Mouse (Mus musculus): ENCODE results near the gene Pepd. TPM values are rescaled to one million over a fixed set of nuclear protein-coding genes. Genes with fewer than 3 reads are reported as not detected.
A peak's percentile ranks its signal among the peaks of the same experiment; 100 is the strongest.

The Pepd gene
- polyA plus RNA-seq, 1 experiment from 2014 or later: 150 TPM

- Histone ChIP-seq H3K4me3 (replicated peaks; ENCODE audit: low read depth, low read length) (no peak overlapping the region), H3K9ac (ENCODE audit: low read depth, low read length) (no peak overlapping the region), H3K9me3 (replicated peaks; ENCODE audit: low read length) (no peaks in the 10 kb centered on the region), H3K4me2 (ENCODE audit: low read length) (no peak overlapping the region), H3K27me3 (ENCODE audit: insufficient read depth, low read length) (no peaks in the 10 kb centered on the region), H3K36me3 (ENCODE audit: insufficient read depth, low read length) (no peaks in the 10 kb centered on the region), H3K4me1 (replicated peaks; ENCODE audit: insufficient read depth, low read length) (peaks cover 12% of the 10 kb centered on the region; the same call in 1 of the 2 replicates), H3K27ac (peak overlapping the region; percentile 25; the same call in 1 of the 2 replicates)
- DNase-seq (ENCODE audit: low spot score) (no peak), ATAC-seq (replicated peaks; ENCODE audit: low FRiP score, low read depth) (no peak)
- no peak for TF ChIP-seq CTCF (IDR thresholded peaks at IDR 0.05; ENCODE audit: low read depth)
- 56% methylated on average over 4 of the region's 4 CpGs for WGBS
Measured at GRCm38 (mm10) chr7:34983702-34984475, 71.7 kb downstream of the Pepd start.

DNA sequence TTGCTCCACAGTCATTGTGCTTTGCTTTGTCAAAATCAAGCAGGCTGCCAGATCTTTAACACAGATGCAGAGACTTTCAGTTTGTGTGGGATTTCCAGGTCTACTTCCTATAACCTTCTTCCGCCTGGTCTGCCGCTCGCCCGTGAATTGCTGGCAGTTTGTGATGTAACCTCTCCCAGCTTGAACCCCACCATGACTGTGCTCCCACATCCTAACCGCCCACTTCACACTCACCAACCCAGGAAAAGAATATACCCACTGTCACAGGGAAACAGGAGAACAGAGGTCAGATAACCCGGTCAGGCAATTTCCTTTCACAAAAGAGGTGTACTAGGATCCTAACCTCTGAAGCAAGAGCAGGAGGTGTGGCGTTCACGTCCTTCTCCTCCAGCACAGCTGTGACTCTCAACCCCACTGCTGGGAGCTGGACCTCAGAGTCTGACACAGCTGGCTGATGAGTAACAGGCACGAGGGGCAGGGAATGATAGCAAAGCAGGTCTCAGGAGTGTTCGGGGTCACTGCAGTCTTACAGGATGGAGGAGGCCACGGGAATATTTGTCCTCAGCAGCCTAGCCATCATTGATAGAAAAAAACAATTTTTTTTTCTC, 72.5 kb downstream of the Pepd start:
- Histone ChIP-seq H3K9me3 (replicated peaks; ENCODE audit: low read length) (no peaks in the 10 kb centered on the region), H3K4me3 (replicated peaks; ENCODE audit: low read depth, low read length) (no peak overlapping the region), H3K9ac (ENCODE audit: low read depth, low read length) (no peak overlapping the region), H3K4me1 (replicated peaks; ENCODE audit: insufficient read depth, low read length) (peaks cover 12% of the 10 kb centered on the region; the same call in 1 of the 2 replicates), H3K27ac (peak overlapping the region; percentile 25), H3K4me2 (ENCODE audit: low read length) (no peak overlapping the region), H3K27me3 (ENCODE audit: insufficient read depth, low read length) (no peaks in the 10 kb centered on the region), H3K36me3 (ENCODE audit: insufficient read depth, low read length) (no peaks in the 10 kb centered on the region)
- TF ChIP-seq CTCF (IDR thresholded peaks at IDR 0.05; ENCODE audit: low read depth): no peak
- 21% methylated on average over 11 of the region's 11 CpGs for WGBS
- peak; percentile 35 for DNase-seq (ENCODE audit: low spot score)
- peak; percentile 77 for ATAC-seq (replicated peaks; ENCODE audit: low FRiP score, low read depth)

DNA sequence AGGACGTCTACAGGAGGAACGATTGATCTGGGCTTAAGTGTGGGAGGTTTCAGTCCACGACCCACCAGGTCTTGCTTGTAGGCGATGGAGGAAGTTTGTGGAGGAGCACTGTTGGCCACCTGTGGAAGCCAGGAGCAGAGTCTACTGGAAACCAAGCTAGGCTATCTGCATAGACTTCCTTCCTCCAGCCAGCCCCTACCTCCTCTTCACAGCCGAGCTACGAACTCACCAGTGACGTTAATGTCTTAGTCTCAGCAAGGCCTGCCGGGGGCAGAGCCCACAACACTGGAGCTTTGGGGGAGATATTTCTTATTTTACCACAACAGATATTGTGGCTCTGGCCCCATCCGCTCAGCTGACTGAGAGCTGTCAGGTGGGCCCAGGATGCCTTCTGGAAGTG, 73.0 kb downstream of the Pepd start:
- no peak for DNase-seq (ENCODE audit: low spot score)
- Histone ChIP-seq H3K4me1 (replicated peaks; ENCODE audit: insufficient read depth, low read length) (peaks cover 12% of the 10 kb centered on the region; the same call in 1 of the 2 replicates), H3K9me3 (replicated peaks; ENCODE audit: low read length) (no peaks in the 10 kb centered on the region), H3K9ac (ENCODE audit: low read depth, low read length) (no peak overlapping the region), H3K27me3 (ENCODE audit: insufficient read depth, low read length) (no peaks in the 10 kb centered on the region), H3K36me3 (ENCODE audit: insufficient read depth, low read length) (no peaks in the 10 kb centered on the region), H3K27ac (no peak overlapping the region), H3K4me2 (ENCODE audit: low read length) (no peak overlapping the region), H3K4me3 (replicated peaks; ENCODE audit: low read depth, low read length) (no peak overlapping the region)
- WGBS: 40% methylated on average over 9 of the region's 9 CpGs
- ATAC-seq (replicated peaks; ENCODE audit: low FRiP score, low read depth): no peak
- no peak for TF ChIP-seq CTCF (IDR thresholded peaks at IDR 0.05; ENCODE audit: low read depth)

GRCm38 (mm10) chr7:34985646-34986045, 73.5 kb downstream of the Pepd start:
- no peak overlapping the region for H3K9ac ChIP-seq (ENCODE audit: low read depth, low read length)
- H3K4me2 ChIP-seq (ENCODE audit: low read length): no peak overlapping the region
- H3K9me3 ChIP-seq (replicated peaks; ENCODE audit: low read length): no peaks in the 10 kb centered on the region
- TF ChIP-seq CTCF (IDR thresholded peaks at IDR 0.05; ENCODE audit: low read depth): no peak
- no peak overlapping the region for H3K27ac ChIP-seq
- no peak for DNase-seq (ENCODE audit: low spot score)
- H3K4me3 ChIP-seq (replicated peaks; ENCODE audit: low read depth, low read length): no peak overlapping the region
- H3K4me1 ChIP-seq (replicated peaks; ENCODE audit: insufficient read depth, low read length): peaks cover 12% of the 10 kb centered on the region; the same call in 1 of the 2 replicates
- no peaks in the 10 kb centered on the region for H3K27me3 ChIP-seq (ENCODE audit: insufficient read depth, low read length)
- H3K36me3 ChIP-seq (ENCODE audit: insufficient read depth, low read length): no peaks in the 10 kb centered on the region
- ATAC-seq (replicated peaks; ENCODE audit: low FRiP score, low read depth): no peak; the same call in 1 of the 2 replicates

- H3K4me3 ChIP-seq (replicated peaks; ENCODE audit: low read depth, low read length): no peak overlapping the region
- peaks cover 12% of the 10 kb centered on the region; the same call in 1 of the 2 replicates for H3K4me1 ChIP-seq (replicated peaks; ENCODE audit: insufficient read depth, low read length)
- H3K27me3 ChIP-seq (ENCODE audit: insufficient read depth, low read length): no peaks in the 10 kb centered on the region
- no peak overlapping the region for H3K4me2 ChIP-seq (ENCODE audit: low read length)
- no peak overlapping the region for H3K9ac ChIP-seq (ENCODE audit: low read depth, low read length)
- no peak for TF ChIP-seq CTCF (IDR thresholded peaks at IDR 0.05; ENCODE audit: low read depth)
- DNase-seq (ENCODE audit: low spot score) (no peak), ATAC-seq (replicated peaks; ENCODE audit: low FRiP score, low read depth) (no peak)
- 70% methylated on average over 7 of the region's 7 CpGs for WGBS
- H3K9me3 ChIP-seq (replicated peaks; ENCODE audit: low read length): no peaks in the 10 kb centered on the region
- H3K27ac ChIP-seq: no peak overlapping the region
- H3K36me3 ChIP-seq (ENCODE audit: insufficient read depth, low read length): no peaks in the 10 kb centered on the region
Measured at GRCm38 (mm10) chr7:34986575-34987150, 74.5 kb downstream of the Pepd start.

- H3K27me3 ChIP-seq (ENCODE audit: insufficient read depth, low read length): no peaks in the 10 kb centered on the region
- no peaks in the 10 kb centered on the region for H3K36me3 ChIP-seq (ENCODE audit: insufficient read depth, low read length)
- H3K9me3 ChIP-seq (replicated peaks; ENCODE audit: low read length): no peaks in the 10 kb centered on the region
- no peak overlapping the region for H3K27ac ChIP-seq
- no peak overlapping the region for H3K4me2 ChIP-seq (ENCODE audit: low read length)
- no peak for TF ChIP-seq CTCF (IDR thresholded peaks at IDR 0.05; ENCODE audit: low read depth)
- ATAC-seq (replicated peaks; ENCODE audit: low FRiP score, low read depth) (no peak), DNase-seq (ENCODE audit: low spot score) (no peak)
- H3K4me1 ChIP-seq (replicated peaks; ENCODE audit: insufficient read depth, low read length): peaks cover 12% of the 10 kb centered on the region; the same call in 1 of the 2 replicates
- WGBS: 55% methylated on average over 6 of the region's 6 CpGs
- no peak overlapping the region for H3K4me3 ChIP-seq (replicated peaks; ENCODE audit: low read depth, low read length)
- H3K9ac ChIP-seq (ENCODE audit: low read depth, low read length): no peak overlapping the region
Measured at GRCm38 (mm10) chr7:34987258-34987657, 75.1 kb downstream of the Pepd start.
